Mouse (Mus musculus) small intestine, adult 2 months (tissue): Measurements from ENCODE around the gene Tcf7. TPM values are rescaled to one million over a fixed set of nuclear protein-coding genes. Genes with fewer than 3 reads are reported as not detected.

Experiments
- H3K27ac ChIP-seq: fragments of 200-500 bp; 2 replicates; pipeline ENCODE4 v1.5.1; 2012; ENCODE audit warnings: low read depth, low read length, control low read depth, inconsistent platforms; ENCODE audit not compliant: insufficient read depth
- H3K27me3 ChIP-seq: fragments of 200-500 bp; 2 replicates; pipeline ENCODE4 v1.6.1; 2012; ENCODE audit warnings: mild to moderate bottlenecking, moderate library complexity, low read length, inconsistent platforms; ENCODE audit not compliant: control insufficient read depth, insufficient read depth
- H3K36me3 ChIP-seq: fragments of 200-500 bp; 2 replicates; pipeline ENCODE4 v1.6.1; 2012; ENCODE audit warnings: mild to moderate bottlenecking, low read length, control low read depth, inconsistent platforms; ENCODE audit not compliant: control insufficient read depth, insufficient read depth
- H3K4me1 ChIP-seq: fragments of 200-500 bp; 2 replicates; pipeline ENCODE4 v1.6.1; 2012; ENCODE audit warnings: low read length, inconsistent platforms, mixed read lengths; ENCODE audit not compliant: control insufficient read depth, insufficient read depth, insufficient read length
- H3K4me3 ChIP-seq: fragments of 200-500 bp; 2 replicates; pipeline ENCODE4 v1.5.1; 2012; ENCODE audit warnings: low read depth, mild to moderate bottlenecking, control low read depth, inconsistent platforms, low read length, moderate library complexity
- CTCF ChIP-seq: fragments of 200-500 bp; IDR thresholded peaks from 2 replicates; pipeline ENCODE4 v1.5.1; 2012; ENCODE audit warnings: low read depth, mild to moderate bottlenecking, control low read depth, inconsistent platforms, low read length, moderate library complexity, mixed read lengths; ENCODE audit not compliant: insufficient replicate concordance, insufficient read length; ENCODE audit errors: extremely low read depth
- POLR2A ChIP-seq: fragments of 200-500 bp; IDR thresholded peaks from 2 replicates; pipeline ENCODE4 v1.6.1; 2012; ENCODE audit warnings: low read depth, mild to moderate bottlenecking, control low read depth, inconsistent platforms, low read length, moderate library complexity
- WGBS: fragments of 180-500 bp; shearing (Covaris S2); methylation state at CpG from one replicate; pipeline ENCODE4 v1.1.7; 2018; 5-methylcytosine and 5-hydroxymethylcytosine counted together
- polyA plus RNA-seq: library from polyadenylated mRNA; depleted of rRNA; stranded (reverse); fragments of >200 nt; gene quantifications from 2 replicates; pipeline ENCODE4 v1.2.3, GENCODE M21; 2012

The Tcf7 gene
- polyA plus RNA-seq, 1 experiment: 10.7 TPM

- WGBS: 47% methylated on average over 1 of the region's 1 CpGs
- peaks cover 8% of the 10 kb centered on the region for H3K36me3 ChIP-seq
- peak overlapping the region; percentile 46 for H3K27ac ChIP-seq
- H3K4me1 ChIP-seq: no peaks in the 10 kb centered on the region; the same call in 1 of the 2 replicates
- no peaks in the 10 kb centered on the region for H3K27me3 ChIP-seq
- no peak overlapping the region for H3K4me3 ChIP-seq
- TF ChIP-seq CTCF (no peak), POLR2A (no peak)
Measured at GRCm38 (mm10) chr11:52252692-52253091, 30.1 kb downstream of the Tcf7 start.

DNA sequence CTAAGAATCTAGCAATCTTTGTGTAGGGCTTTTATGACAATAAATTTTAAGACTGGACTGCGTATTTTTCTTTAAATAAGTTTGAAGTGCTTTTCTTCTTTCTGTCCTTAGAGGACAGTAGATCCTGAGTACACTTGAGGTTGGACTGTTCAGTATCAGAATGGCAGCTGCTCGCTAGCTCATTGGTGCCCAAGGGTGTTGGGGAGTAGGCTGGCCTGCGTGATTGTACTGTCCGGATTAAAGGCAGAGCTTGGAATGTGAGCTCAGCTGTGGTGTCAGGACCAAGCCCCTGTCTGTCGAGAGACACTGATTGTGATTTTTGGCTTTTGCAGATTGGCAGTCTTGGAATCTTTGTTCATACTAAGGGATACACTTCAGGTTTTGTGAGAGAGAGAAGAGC lies 31.0 kb downstream of the Tcf7 start:
- Histone ChIP-seq H3K27me3 (no peaks in the 10 kb centered on the region), H3K4me1 (no peaks in the 10 kb centered on the region; the same call in 1 of the 2 replicates), H3K4me3 (no peak overlapping the region), H3K36me3 (peaks cover 14% of the 10 kb centered on the region), H3K27ac (no peak overlapping the region)
- WGBS: 82% methylated on average over 5 of the region's 5 CpGs
- TF ChIP-seq CTCF: no peak
- no peak for TF ChIP-seq POLR2A

GRCm38 (mm10) chr11:52249452-52249851 lies 33.4 kb downstream of the Tcf7 start:
- no peak overlapping the region for H3K27ac ChIP-seq
- H3K36me3 ChIP-seq: peaks cover 26% of the 10 kb centered on the region
- no peaks in the 10 kb centered on the region for H3K27me3 ChIP-seq
- no peak for TF ChIP-seq CTCF
- no peak for TF ChIP-seq POLR2A
- WGBS: 93% methylated on average over 2 of the region's 2 CpGs
- H3K4me1 ChIP-seq: no peaks in the 10 kb centered on the region
- no peak overlapping the region for H3K4me3 ChIP-seq

GRCm38 (mm10) chr11:52240898-52241542 lies 41.8 kb downstream of the Tcf7 start:
- TF ChIP-seq POLR2A (no peak), CTCF (no peak)
- Histone ChIP-seq H3K36me3 (peaks cover 56% of the 10 kb centered on the region), H3K4me3 (no peak overlapping the region), H3K27me3 (no peaks in the 10 kb centered on the region), H3K4me1 (no peaks in the 10 kb centered on the region), H3K27ac (no peak overlapping the region)
- 84% methylated on average over 4 of the region's 4 CpGs for WGBS

GRCm38 (mm10) chr11:52234509-52234908 lies 48.3 kb downstream of the Tcf7 start:
- Histone ChIP-seq H3K27me3 (no peaks in the 10 kb centered on the region), H3K4me3 (no peak overlapping the region), H3K36me3 (peaks cover 23% of the 10 kb centered on the region), H3K27ac (no peak overlapping the region), H3K4me1 (peaks cover 11% of the 10 kb centered on the region; the same call in 1 of the 2 replicates)
- TF ChIP-seq CTCF: no peak
- no peak for TF ChIP-seq POLR2A

DNA sequence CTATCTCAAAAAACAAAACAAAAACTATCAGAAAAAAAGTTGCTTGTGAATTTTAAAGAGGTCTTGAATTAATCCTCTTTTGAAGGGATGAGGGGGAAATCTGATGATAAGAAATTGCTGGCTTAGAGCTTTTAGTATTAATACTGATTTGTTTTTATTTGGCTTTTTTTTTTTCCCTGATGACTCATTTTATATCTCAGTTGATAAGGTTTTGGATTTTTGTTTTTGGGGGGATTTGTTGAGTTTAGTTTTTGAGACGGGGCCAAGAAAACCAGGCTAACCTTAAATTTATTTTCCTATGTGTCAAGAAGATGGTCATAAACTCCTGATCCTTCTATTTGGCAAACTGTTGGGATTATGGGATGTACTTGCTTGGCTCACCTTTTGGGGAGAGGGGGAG lies 48.9 kb downstream of the Tcf7 start:
- TF ChIP-seq POLR2A (no peak), CTCF (no peak)
- Histone ChIP-seq H3K27me3 (no peaks in the 10 kb centered on the region), H3K4me3 (no peak overlapping the region), H3K27ac (no peak overlapping the region), H3K36me3 (peaks cover 19% of the 10 kb centered on the region), H3K4me1 (peaks cover 11% of the 10 kb centered on the region; the same call in 1 of the 2 replicates)
- WGBS: 68% methylated on average over 1 of the region's 1 CpGs

DNA sequence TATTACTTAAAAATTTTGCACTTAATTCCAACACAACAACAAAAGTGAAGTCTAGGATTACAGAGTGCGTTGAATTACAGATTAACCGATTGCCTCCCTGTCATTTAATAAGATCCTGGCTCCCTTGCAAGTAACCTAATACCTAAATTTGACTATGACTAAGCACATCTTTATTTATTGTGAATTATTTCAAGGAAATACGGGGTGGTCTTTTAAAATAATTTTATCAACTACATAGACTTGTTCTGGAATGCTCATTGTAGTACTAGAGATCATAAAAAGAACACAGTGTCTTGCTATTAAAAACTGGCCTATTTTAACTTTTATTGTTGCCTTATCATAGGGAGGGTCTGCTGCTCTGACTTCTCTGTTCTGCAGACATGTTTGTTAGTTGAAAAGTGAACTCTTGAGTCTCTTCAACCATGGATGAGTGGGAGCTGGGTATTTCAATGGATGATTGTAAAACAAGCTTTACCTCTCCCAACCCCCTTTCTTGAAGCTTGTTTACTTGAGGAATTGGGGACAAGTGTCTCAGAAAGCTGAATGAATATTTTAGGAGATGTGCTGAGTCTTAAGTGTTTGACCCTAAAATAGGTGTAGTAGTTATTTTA lies 49.7 kb downstream of the Tcf7 start:
- Histone ChIP-seq H3K4me3 (no peak overlapping the region), H3K36me3 (peaks cover 14% of the 10 kb centered on the region), H3K4me1 (peaks cover 11% of the 10 kb centered on the region; the same call in 1 of the 2 replicates), H3K27me3 (no peaks in the 10 kb centered on the region), H3K27ac (no peak overlapping the region)
- 8% methylated on average over 3 of the region's 3 CpGs for WGBS
- TF ChIP-seq POLR2A (no peak), CTCF (no peak)
